Mouse (Mus musculus): Measurements from ENCODE around the gene Hint1. TPM values are rescaled to one million over a fixed set of nuclear protein-coding genes. Genes with fewer than 3 reads are reported as not detected.

Gene Hint1
- polyA plus RNA-seq, 1 experiment from 2014 or later = 796 TPM

DNA sequence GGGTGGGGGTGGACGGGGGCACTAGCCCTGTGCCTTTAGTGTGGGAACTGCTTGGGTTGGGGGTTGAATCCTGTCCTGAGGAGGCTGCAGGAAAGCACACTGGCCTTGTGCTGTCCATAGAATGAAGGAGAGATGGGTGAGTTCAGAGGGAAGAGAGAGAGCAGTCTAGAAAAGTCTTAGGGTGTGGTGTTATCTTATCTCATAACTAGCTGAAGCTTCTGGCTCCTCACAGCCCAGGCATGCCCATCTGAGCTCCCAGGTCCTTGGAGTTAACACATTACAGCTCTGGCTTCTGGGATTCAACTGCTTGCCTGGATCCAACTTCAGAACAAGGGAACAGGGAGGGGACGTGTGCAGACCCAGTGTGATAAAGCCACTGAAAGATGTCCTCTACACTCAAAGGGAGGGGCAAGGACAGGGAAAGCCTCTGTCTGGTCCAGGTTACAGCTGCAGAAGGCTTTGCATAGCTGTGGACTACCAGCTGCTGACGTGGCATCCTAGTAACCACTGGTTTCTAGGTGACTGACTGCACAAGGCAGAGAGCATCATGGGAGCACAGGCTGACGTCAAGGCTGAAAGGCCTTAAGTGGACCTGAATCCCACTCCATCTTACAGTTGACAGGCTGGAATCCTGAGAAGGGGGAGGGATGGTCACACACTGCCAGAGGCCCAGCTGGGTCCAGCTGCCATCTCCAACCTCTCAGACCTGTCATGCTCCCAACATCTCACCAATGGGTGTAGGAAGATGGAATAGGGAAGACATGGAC lies 37.9 kb downstream of the Hint1 start:
- Histone ChIP-seq H3K36me3 (replicated peaks) (no peaks in the 10 kb centered on the region), H3K4me2 (no peak overlapping the region), H3K9ac (no peak overlapping the region), H3K4me3 (replicated peaks) (no peak overlapping the region), H3K4me1 (peaks cover 15% of the 10 kb centered on the region), H3K27ac (no peak overlapping the region), H3K27me3 (0 out of 2 replicates have a peak, but pooled peaks cover 8% of the 10 kb centered on the region), H3K9me3 (no peaks in the 10 kb centered on the region)
- no peak for ATAC-seq (ENCODE audit: low FRiP score)
- 61% methylated on average over 4 of the region's 4 CpGs for WGBS

DNA sequence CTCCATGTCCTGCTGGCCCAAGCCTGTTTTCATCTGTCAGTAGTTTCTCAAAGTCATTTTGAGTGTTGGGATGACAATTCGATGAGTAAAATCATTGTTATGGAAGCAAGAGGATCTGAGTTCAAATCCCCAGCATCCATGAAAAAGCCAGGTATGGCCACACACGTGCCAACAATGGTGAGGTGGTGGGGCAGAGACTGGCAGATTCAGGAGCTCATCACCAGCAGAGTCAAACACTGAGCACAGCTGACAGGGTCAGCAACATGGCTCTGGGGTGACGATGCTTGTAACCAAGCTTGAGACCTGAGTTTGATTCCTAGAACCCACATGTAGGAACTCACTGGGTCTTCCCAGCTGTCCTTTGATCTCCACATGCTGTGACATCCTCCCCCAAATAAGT lies 38.9 kb downstream of the Hint1 start:
- Histone ChIP-seq H3K4me2 (no peak overlapping the region), H3K9ac (no peak overlapping the region), H3K4me3 (replicated peaks) (no peak overlapping the region), H3K4me1 (peaks cover 15% of the 10 kb centered on the region), H3K27me3 (0 out of 2 replicates have a peak, but pooled peaks cover 8% of the 10 kb centered on the region), H3K36me3 (replicated peaks) (no peaks in the 10 kb centered on the region; the same call in 1 of the 2 replicates), H3K9me3 (no peaks in the 10 kb centered on the region), H3K27ac (no peak overlapping the region)
- ATAC-seq (ENCODE audit: low FRiP score) = no peak
- 87% methylated on average over 3 of the region's 3 CpGs for WGBS

DNA sequence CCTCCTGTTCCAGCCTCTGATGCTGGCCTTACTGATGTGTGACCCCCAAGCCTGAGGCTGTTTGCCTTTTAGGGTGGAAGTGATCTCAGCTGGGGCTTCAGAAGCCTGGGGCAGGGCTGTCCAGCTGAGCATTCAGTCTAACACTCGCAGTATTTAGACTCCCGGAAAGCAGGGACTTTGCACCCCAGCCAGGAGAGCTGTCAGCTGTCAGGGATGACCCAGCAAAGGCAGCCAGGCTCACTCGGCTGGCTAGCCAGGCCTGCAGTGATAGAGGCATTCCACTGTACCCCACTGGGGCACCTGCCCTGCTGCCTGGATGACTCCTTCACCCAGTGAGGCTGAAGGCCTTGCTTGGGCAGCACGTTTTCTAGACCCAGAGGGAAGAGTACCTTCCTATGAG lies 39.7 kb downstream of the Hint1 start:
- H3K4me2 ChIP-seq = no peak overlapping the region
- peaks cover 15% of the 10 kb centered on the region for H3K4me1 ChIP-seq
- H3K27ac ChIP-seq = no peak overlapping the region
- no peak overlapping the region for H3K9ac ChIP-seq
- no peaks in the 10 kb centered on the region for H3K9me3 ChIP-seq
- H3K4me3 ChIP-seq (replicated peaks) = no peak overlapping the region
- 0 out of 2 replicates have a peak, but pooled peaks cover 8% of the 10 kb centered on the region for H3K27me3 ChIP-seq
- H3K36me3 ChIP-seq (replicated peaks) = peaks cover 4% of the 10 kb centered on the region
- 78% methylated on average over 4 of the region's 4 CpGs for WGBS
- no peak for ATAC-seq (ENCODE audit: low FRiP score)

DNA sequence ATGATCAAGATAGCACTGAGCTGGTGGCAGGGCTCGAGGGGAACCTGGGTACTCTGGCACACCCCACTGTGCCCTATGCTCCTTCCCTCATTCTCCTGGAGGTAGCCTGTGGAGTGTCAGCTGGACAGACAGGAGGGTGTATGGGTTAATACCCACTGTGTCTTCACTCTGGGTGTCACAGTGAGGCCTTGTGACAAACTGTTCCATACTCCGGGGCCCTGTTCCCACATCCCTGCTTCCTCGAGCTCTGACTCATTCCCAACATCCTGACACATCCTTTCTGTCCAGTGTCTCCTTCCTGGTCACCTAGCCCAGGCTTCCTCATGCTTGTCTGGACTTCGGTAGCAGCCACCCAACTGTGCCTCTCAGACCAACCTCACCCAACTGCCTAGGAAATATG lies 40.3 kb downstream of the Hint1 start:
- Histone ChIP-seq H3K9ac (no peak overlapping the region), H3K4me2 (no peak overlapping the region), H3K9me3 (no peaks in the 10 kb centered on the region), H3K4me1 (peaks cover 15% of the 10 kb centered on the region), H3K27me3 (0 out of 2 replicates have a peak, but pooled peaks cover 8% of the 10 kb centered on the region), H3K36me3 (replicated peaks) (peaks cover 8% of the 10 kb centered on the region), H3K4me3 (replicated peaks) (no peak overlapping the region), H3K27ac (no peak overlapping the region)
- no peak for ATAC-seq (ENCODE audit: low FRiP score)
- WGBS = 88% methylated on average over 4 of the region's 4 CpGs

DNA sequence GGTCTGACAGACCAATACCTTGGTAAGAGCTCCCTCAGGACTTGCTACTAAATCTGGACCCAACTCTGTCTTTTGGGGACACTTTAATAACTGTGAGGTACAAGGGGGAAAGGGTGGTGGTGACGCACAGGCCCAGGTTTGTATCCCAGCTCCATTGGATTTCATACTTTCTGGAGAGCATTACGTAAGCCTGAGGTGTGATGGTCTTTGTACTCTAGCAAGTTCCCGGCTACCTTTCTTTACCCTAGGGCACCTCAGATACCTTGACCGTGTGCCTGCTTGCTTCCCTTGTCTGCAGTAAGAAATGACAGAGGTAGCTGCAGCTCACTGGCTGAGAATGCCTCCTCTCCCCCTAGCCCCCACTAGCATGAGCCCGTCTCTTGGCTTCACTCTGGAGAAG lies 41.1 kb downstream of the Hint1 start:
- H3K27ac ChIP-seq = no peak overlapping the region
- H3K9me3 ChIP-seq = no peaks in the 10 kb centered on the region
- ATAC-seq (ENCODE audit: low FRiP score) = no peak
- WGBS = 95% methylated on average over 5 of the region's 5 CpGs
- no peak overlapping the region for H3K4me2 ChIP-seq
- no peak overlapping the region for H3K9ac ChIP-seq
- peaks cover 8% of the 10 kb centered on the region for H3K36me3 ChIP-seq (replicated peaks)
- H3K27me3 ChIP-seq = 0 out of 2 replicates have a peak, but pooled peaks cover 4% of the 10 kb centered on the region
- peaks cover 13% of the 10 kb centered on the region for H3K4me1 ChIP-seq
- H3K4me3 ChIP-seq (replicated peaks) = no peak overlapping the region

DNA sequence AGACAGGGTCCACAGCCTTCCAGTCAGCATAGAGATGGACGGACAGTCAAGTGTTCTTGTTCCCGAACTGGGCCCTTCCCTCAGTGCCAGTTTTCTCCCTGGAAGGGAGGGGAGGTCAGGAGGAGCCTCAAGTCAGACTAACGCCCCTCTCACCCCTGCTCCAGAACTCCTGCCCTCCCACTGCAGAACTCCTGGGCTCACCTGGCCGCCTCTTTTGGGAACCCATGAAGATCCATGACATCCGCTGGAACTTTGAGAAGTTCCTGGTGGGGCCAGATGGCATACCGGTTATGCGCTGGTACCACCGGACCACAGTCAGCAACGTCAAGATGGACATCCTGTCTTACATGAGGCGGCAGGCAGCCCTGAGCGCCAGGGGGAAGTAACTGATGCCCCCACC lies 43.1 kb downstream of the Hint1 start:
- Histone ChIP-seq H3K9me3 (no peaks in the 10 kb centered on the region), H3K36me3 (replicated peaks) (peaks cover 8% of the 10 kb centered on the region), H3K4me1 (no peaks in the 10 kb centered on the region), H3K27ac (no peak overlapping the region), H3K9ac (no peak overlapping the region), H3K4me2 (no peak overlapping the region), H3K4me3 (replicated peaks) (no peak overlapping the region), H3K27me3 (no peaks in the 10 kb centered on the region)
- 91% methylated on average over 11 of the region's 11 CpGs for WGBS
- no peak for ATAC-seq (ENCODE audit: low FRiP score)

DNA sequence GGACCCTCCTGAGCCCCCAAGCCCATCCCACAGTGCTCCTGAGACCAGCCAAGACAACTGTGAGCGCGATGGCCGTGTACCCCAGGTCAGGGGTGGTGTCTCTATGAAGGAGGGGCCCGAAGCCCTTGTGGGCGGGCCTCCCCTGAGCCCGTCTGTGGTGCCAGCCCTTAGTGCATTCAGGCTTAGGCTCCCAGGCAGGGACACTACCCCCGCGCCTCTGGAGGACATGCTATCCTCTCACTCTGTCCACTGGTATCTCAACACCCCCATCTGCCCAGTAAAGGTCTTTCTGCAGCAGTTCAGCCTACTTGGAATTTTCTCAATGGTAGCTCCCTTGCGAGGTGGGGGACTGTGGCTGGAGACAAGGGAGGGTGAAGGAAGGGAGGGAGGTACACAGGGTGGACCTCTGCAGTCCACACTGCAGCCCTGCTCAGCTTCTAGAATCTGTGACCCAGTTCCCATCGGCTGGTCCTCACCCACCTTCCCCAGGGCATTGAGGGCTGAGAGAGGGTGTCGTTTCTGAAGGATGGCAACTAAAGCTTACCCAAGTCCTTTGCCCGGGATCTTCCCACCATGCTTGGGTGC lies 44.0 kb downstream of the Hint1 start:
- Histone ChIP-seq H3K9ac (no peak overlapping the region), H3K4me2 (no peak overlapping the region), H3K36me3 (replicated peaks) (peaks cover 12% of the 10 kb centered on the region), H3K4me3 (replicated peaks) (no peak overlapping the region), H3K4me1 (no peaks in the 10 kb centered on the region), H3K9me3 (no peaks in the 10 kb centered on the region), H3K27me3 (no peaks in the 10 kb centered on the region), H3K27ac (no peak overlapping the region)
- no peak for ATAC-seq (ENCODE audit: low FRiP score)
- 95% methylated on average over 12 of the region's 12 CpGs for WGBS

DNA sequence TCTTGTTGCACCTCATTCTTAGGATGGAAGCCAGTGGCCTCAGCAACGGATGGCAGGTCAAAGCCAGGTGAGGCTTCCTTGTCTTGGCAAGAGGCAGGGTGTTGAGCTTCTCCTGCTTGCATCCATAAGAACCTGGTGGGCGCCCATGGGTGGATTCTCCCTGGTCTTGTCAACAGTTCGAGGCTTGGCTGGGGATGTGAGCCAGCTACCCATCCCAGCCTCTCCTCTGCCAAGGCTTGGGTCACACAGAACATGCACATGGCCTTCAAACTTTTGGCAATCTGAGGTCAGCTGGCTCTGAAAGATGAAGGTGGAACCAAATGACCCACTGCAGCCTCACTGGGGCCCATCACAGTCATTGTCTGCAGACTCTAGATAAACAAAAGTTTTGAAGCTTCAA lies 45.0 kb downstream of the Hint1 start:
- no peak overlapping the region for H3K4me3 ChIP-seq (replicated peaks)
- H3K9me3 ChIP-seq = no peaks in the 10 kb centered on the region
- no peak for ATAC-seq (ENCODE audit: low FRiP score)
- H3K27ac ChIP-seq = no peak overlapping the region
- peaks cover 16% of the 10 kb centered on the region for H3K36me3 ChIP-seq (replicated peaks)
- H3K4me1 ChIP-seq = no peaks in the 10 kb centered on the region
- H3K4me2 ChIP-seq = no peak overlapping the region
- 93% methylated on average over 3 of the region's 3 CpGs for WGBS
- H3K9ac ChIP-seq = no peak overlapping the region
- H3K27me3 ChIP-seq = no peaks in the 10 kb centered on the region

DNA sequence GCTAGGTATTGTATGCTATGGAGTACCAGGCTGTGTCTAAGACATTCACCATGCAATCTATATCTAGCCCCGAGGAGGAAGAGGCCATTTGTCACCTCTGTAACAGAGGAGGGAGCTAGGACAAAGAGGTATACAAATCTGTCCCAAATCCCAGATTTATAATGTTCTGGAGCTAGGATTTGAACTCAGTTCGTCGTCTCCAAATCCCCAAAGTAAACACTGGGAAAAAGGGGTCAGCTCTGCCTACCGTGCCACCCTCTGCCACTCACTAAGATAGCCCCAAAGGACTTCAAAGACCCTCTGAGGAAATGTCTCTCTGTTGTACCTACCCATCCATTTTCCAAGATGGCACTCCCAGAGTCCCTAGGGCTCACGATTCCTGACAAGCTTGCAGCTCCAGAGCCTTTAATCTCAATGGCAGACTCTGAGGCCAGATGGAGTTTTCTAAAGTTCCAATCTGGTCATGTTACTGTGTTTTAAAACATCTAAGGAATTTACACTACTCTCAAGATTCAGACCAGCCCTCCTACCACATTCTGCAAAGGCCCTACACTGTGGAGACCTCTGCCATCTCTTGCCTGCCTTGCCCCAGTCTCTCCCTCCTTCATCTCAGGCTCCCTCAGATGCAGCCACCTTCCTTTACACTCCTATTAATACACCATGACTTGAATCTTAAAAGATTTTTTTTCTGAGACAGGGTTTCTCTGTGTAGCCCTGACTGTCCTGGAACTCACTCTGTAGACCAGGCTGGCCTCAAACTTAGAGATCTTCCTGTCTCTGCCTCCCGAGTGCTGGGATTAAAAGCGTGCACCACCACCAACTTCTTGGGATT lies 45.7 kb downstream of the Hint1 start:
- Histone ChIP-seq H3K9ac (no peak overlapping the region), H3K4me1 (no peaks in the 10 kb centered on the region), H3K36me3 (replicated peaks) (peaks cover 19% of the 10 kb centered on the region), H3K9me3 (no peaks in the 10 kb centered on the region), H3K27me3 (no peaks in the 10 kb centered on the region), H3K4me2 (no peak overlapping the region), H3K4me3 (replicated peaks) (no peak overlapping the region), H3K27ac (no peak overlapping the region)
- no peak for ATAC-seq (ENCODE audit: low FRiP score)
- WGBS = 91% methylated on average over 7 of the region's 7 CpGs

DNA sequence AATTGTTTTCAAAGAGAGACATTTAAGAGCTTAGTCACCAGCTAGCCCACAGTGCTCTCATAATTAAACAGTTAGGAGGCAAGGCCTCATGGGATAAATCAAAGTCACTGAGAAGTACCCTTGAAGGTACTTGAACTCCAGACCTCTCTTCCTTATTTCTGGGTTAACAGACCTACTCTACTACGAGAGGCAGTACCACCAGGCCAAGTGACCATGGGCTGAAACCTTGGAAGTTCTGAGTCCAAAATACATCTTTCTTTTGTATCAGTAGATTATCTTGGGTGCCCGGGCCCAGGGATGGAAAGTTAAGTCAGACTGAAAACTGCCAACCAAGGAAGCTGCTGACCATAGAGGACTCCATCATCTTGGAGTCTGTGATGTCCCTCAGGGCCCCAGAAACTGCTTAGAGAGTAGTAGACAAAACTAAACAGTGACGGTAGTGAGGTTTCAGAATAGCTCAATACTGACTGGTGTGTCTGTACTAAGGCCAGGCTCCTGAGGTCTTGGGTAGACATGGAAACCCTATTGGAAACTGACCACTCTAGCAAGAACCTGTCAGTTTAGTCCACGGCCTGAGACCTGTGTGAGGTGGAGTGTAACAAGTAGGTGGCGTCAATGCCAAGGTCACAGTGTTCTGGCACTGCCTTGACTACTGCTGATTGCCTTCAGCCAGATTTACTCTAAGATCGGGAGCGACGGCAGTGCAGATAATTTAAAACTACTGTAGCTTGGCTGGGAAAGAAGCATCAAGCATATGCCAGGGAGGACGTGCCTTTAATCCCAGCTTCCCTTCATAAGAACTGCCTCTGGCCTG lies 46.5 kb downstream of the Hint1 start:
- Histone ChIP-seq H3K4me3 (replicated peaks) (no peak overlapping the region), H3K27ac (no peak overlapping the region), H3K36me3 (replicated peaks) (peaks cover 27% of the 10 kb centered on the region), H3K4me2 (no peak overlapping the region), H3K4me1 (no peaks in the 10 kb centered on the region), H3K9me3 (no peaks in the 10 kb centered on the region), H3K27me3 (no peaks in the 10 kb centered on the region), H3K9ac (no peak overlapping the region)
- ATAC-seq (ENCODE audit: low FRiP score) = no peak
- WGBS = 87% methylated on average over 9 of the region's 9 CpGs

DNA sequence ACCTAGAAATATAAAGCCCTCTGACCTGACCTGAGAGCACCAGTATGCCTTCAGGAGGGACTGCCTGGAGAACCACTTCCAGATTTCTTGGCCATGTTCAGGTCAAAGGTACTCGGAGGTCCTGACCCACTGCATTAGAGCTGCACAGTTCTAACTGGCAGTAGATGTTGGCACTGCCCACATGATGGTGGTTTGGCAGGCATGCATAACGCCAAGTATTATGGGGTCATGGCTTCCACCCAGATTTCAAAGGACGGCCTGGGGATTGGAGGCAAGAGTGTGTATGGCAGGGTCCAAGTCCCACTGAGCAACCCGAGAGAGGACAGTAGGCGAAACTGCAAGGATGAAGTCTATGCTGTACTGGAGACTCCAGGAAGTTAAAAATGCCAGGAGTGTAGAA lies 47.7 kb downstream of the Hint1 start:
- H3K4me1 ChIP-seq = no peaks in the 10 kb centered on the region
- 95% methylated on average over 5 of the region's 5 CpGs for WGBS
- no peak overlapping the region for H3K4me3 ChIP-seq (replicated peaks)
- no peak overlapping the region for H3K4me2 ChIP-seq
- no peaks in the 10 kb centered on the region for H3K27me3 ChIP-seq
- H3K36me3 ChIP-seq (replicated peaks) = peaks cover 37% of the 10 kb centered on the region
- no peak overlapping the region for H3K9ac ChIP-seq
- H3K27ac ChIP-seq = no peak overlapping the region
- no peak for ATAC-seq (ENCODE audit: low FRiP score)
- no peaks in the 10 kb centered on the region for H3K9me3 ChIP-seq

DNA sequence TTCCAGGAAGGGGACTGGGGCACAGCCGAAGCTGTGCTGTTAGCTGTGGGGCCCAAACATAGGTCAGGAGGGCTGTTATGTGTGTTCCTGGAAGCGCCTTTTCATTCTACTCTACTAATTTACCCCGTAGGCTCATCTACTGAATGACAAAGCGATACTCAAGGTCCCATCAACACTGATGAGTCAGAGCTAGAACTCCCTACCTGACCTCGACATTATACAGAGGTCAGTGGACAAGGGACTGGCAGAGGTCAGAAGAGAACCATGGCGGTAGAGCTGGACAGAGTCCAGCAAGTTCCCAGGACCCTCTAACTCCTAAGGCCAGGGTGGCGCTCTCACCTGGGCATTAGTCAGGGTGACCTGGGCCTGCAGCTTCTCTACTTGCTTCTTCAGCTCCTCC lies 51.3 kb downstream of the Hint1 start:
- H3K9ac ChIP-seq = no peak overlapping the region
- no peak for ATAC-seq (ENCODE audit: low FRiP score)
- H3K9me3 ChIP-seq = no peaks in the 10 kb centered on the region
- H3K4me1 ChIP-seq = no peaks in the 10 kb centered on the region
- 92% methylated on average over 7 of the region's 7 CpGs for WGBS
- H3K27ac ChIP-seq = no peak overlapping the region
- H3K4me3 ChIP-seq (replicated peaks) = no peak overlapping the region
- H3K36me3 ChIP-seq (replicated peaks) = peaks cover 35% of the 10 kb centered on the region
- no peaks in the 10 kb centered on the region for H3K27me3 ChIP-seq
- no peak overlapping the region for H3K4me2 ChIP-seq
